Mouse (Mus musculus) kidney, postnatal 4 days (tissue): Measurements from ENCODE around the gene Ndufb6.
"Not testable (repeated sequence)": the region's sequence is repeated elsewhere in the genome, so short reads cannot be mapped to it uniquely, and the experiment has no call there.

ENCODE experiments used
- DNase-seq, 2 experiments: peaks; one replicate each; pipeline ENCODE4 v3.0.0; 2021; ENCODE audit warnings: mixed read lengths in 2 of 2

Gene Ndufb6

DNA sequence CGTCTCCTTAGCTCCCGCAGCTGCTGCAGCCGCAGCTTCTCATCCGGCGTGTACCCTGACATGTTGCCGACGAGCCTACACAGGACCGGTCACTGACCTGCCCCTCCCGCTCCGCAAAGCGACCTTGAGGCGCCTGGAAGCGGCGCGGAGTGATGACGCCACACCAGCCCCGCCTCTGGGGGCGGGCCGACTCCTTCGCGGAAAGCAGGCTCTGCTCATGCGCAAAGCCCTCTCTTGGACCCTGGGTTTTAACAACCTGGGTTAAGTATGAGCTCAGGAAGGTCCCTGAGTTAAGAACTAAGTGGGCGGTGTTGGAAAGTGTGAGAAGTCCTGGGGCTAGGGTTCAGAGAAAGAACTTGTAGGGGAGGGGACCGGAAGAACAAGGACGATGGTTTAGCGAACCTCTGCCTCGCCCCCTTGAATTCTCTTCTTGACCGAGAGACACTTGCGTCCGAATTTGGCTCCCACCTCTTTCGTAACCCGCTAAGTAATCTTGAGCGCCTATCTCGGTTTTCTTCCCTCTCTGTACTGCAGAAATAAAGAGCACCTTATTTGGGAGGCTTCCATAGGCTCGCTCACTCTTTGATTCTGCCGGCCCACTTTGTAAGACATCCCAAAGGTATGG, at the start of gene Ndufb6:
Gene Ndufb6 (minus strand): TSS at position 146 of the 625 bp plus-strand sequence.
- DNase-seq, result peak; percentile 98

DNA sequence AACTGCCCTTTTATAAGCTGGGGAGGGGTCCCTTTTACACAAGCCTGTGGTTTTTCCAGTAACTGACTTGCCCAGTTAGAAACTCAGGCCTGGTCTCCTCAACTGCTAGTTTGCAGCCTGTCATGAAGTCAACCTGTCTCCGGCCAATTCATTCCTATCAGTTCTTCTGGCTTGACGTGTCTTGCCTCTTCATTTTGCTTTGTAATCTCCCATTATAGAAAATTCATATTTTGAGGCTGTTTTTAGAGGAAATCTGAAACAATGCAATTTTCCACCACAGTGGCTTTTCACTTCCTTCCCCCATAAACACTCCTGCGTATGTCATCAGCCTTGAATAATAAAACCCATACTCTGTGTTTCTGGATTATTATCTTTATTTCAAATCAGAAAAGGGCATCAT, 47.9 kb upstream of the Ndufb6 start:
- DNase-seq, result no peak

- no peak for DNase-seq
Measured at GRCm38 (mm10) chr4:40324620-40325019, 45.4 kb upstream of the Ndufb6 start.

GRCm38 (mm10) chr4:40317404-40317803, 38.2 kb upstream of the Ndufb6 start:
- no peak for DNase-seq

DNA sequence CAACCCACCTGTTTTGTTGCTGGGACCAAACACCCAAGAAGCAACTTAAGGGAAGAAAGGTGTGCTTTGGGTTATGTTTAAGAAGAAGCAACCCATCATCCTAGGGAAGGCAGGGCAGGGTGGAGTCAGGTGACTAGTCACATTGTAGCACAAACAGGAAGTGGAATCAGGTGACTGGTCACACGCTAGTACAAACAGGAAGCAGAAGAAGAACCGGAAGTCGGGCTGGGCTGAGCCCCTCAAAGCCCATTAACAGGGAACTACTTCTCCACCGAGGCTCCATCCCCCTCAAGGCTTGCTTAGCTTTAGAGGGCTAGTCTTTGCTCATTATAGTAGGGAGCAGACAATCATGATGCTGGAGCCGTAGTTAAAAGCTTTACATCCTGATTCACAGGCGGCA, 33.8 kb upstream of the Ndufb6 start:
- DNase-seq, result no peak

- no peak for DNase-seq
Measured at GRCm38 (mm10) chr4:40312213-40312612, 33.0 kb upstream of the Ndufb6 start.

- DNase-seq, result no peak
Measured at GRCm38 (mm10) chr4:40310796-40311383, 31.7 kb upstream of the Ndufb6 start.

DNA sequence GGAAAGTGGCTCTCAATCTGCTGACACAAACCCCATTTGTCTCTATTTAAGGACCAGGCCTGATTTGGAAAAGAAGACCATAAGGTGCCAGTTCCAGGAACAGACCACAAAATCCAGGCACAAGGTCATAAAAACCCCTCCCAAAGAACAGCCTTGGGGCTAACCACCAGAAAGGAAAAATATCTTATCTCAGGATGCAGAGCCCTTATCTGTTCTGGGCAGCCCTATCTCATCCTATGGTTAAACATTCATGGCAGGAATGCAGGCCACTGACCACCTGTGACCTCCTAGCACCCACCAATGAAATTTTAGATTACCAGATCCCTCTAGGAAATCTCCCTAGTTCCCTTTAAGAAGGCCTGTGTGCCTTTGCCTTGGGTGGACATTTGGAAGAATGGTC, 30.5 kb upstream of the Ndufb6 start:
- DNase-seq, result no peak

GRCm38 (mm10) chr4:40302445-40303125, 23.4 kb upstream of the Ndufb6 start:
- no peak for DNase-seq

DNA sequence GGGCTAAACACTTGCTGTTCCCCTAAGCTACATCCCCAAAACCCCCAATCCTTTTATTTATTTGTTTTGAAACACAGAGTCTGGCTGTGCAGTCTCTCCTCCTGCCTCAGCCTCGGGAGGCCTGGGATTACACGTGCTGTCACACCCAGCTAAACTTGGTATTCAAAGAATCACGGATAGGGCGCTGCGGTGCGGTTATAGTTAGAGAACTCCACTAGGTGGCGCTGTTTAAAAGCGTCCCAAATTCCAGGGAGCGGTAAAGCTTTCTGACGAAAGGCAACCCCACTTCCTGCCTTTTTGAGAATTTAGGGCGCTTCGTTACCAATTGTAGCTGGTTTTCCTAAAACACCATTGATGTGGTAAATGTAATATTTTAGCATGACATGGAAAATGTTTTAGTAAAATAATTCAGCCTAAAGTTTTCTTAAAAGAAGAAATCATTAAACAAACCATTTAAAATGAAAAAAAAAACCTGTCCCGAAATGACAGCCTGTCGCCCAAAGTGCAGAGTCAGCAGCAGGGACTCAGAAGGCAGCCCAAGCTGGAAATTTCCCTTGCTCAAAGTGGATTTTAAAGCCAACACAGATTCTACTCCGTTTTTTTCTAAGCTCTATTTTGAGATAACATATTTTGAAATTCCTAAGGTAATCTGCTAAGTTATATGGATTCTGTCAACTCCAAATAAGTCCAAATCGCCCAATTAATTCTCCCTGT, 22.0 kb upstream of the Ndufb6 start:
- peak; percentile 75 to 80 for DNase-seq

DNA sequence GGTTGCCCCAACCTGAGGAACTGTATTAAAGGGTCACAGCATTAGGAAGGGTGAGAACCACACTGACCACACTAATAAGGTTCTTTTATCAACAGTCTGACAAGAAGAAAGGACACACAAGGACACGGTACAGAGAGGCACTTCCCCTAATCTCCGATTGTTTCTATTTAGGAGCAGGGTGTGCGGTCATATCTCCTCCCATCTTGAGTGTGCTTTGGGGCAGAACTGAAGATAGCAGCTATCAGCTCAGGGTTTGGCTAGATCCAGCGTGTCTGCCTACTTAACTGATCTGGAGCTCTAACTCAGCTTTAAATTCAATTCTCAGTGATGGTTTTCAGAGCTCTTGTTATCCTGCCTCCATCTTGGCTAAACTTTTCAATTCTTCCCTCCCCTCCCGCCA, 19.9 kb upstream of the Ndufb6 start:
- no peak for DNase-seq

DNA sequence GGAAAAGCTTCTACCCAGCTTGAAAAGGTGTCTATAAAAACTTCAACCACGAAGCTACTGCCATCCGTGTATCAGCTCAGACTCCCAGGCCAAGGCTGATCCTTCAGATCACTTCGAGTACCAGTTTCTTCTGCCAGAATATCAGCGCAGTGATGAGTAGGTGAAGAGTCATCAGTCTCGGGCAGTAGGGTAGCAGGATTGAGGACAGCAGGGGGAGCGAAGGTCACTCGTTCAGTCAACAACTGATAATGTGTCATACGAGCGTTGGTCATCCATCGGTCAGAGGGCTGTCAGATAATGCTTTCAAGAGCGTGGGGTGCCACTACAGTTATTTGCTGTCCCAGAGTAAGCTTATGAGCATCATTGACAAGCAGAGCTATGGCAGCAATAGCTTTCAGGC, 12.3 kb upstream of the Ndufb6 start:
- not testable (repeated sequence) for DNase-seq

- no peak for DNase-seq
Measured at GRCm38 (mm10) chr4:40289046-40289445, 9.8 kb upstream of the Ndufb6 start.

- DNase-seq, result no peak
Measured at GRCm38 (mm10) chr4:40287415-40287814, 8.2 kb upstream of the Ndufb6 start.

- DNase-seq, result peak; percentile 78 to 80
Measured at GRCm38 (mm10) chr4:40285582-40285981, 6.4 kb upstream of the Ndufb6 start.

GRCm38 (mm10) chr4:40278880-40279275, 343 bp downstream of the Ndufb6 start:
- DNase-seq, result no peak

DNA sequence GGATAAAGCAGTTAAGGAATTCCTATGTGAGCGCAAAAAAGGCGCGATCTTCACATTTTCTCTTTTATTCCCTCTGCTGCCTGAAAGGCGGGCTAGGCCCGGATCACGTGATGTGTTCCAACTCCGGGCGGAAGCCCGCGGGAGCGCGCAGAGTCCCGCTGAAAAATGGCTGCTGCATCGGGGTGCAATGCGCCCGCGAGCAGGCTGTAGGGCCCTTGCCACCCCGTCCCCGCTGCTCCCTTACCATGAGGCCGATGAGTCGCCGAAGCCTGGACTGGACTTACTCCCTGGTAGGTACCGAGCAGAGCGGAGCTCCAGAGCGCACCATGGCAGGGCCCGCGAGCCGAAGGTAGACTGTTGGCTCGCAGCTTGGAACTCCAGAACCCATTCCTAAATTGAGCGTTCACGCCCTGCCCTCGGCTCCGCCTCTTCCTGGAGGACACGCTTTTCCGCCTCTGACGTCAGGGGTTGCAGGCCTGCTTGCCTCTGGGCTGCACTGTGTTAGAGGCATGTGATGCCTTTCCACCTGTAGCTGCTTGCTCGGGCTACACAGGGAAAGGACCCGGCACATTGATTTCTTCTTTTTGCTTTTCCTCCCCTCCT, 9.7 kb downstream of the Ndufb6 start, which contains the start of the genes Smim27 and Topors:
Gene Smim27 (plus strand): TSS at position 150 of the 603 bp plus-strand sequence.
Gene Topors (minus strand): TSS at position 421 of the 603 bp plus-strand sequence.
- peak; percentile 95 to 97 for DNase-seq

DNA sequence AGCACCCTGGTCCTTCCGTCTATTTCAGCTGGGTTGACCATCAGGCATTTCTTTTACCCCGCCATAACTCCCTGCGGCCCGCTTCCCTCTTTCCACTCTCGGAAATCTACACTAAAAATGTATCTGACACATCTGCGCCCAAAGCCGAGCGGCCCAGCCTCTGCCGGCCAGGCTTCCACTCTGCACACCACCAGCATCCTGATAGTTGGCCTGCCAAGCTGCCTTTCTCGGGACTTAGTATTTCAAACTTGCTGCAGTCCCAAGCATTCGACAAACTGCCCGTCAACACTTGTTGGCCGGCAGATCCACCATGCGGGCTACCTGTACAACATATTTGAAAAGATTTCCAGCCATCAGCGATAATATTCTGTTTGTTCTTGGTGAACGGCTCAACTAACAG, 10.4 kb downstream of the Ndufb6 start:
- DNase-seq, result no peak

DNA sequence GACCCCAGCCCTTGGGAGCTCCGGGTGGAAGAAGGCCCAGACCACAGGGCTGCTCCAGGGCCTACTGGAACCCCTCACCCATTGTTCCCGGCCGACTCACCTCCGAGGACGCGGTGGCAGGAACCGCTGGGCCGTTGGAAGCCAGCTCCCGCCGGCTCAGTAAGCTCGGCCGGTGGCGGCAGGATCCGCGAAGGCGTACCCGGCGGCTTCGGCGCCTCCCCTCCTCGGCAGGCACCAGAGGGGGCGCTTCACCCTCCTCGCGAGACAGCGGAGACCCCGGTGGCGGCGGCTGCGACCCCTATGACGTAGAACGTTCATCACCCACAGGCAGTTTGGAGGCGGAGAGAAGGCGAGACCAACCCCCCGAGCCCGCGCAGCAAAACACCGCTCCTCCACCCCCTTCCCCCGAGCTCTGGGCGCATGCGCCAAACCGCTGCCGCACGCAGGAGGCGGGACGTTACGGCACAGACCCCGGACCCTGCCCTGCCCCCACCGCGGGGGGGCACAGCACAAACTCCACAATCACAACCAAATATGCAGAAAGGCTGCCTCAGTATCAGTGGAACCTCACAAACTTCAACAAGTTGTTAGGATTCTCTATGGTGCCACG, 10.9 kb downstream of the Ndufb6 start:
- peak; percentile 95 to 96 for DNase-seq

DNA sequence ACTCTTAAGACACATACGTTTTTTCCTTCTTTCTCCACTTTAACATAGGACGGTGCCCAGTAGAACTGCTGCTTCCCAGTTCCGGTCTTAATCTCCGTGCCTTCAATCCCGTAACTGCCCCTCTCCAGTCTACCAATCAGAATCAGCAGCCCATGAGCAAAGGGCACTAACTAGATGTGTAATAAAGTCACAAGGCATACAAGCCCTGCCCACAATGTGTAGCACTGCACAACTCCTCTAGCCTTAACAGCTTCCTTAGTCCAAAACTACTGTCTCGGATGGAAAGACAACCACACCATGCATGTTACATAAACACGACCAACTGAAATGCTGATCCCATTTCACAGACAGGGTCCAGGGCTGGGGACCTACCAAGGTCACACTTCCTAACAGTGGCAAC, 11.5 kb downstream of the Ndufb6 start:
- DNase-seq, result peak in 1 of 2 experiments; percentile 6

DNA sequence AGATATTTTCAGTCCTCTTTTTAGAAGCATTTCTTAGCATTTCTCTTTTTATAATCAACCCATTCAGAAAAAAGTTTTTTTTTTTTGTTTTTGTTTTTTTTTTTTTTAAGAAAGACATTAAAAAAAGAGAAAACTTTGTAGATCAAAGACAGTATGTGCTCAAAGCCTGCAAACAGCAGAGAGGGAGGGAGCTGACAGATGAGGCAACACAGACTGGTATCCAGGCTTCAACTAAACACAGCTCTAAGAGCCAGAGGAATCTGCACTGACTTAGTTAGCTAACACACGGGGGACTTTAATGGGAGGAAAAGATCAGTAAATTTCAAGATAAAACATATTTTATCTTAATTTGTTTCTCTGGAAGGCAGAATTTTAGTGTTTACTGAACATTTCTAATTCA, 14.9 kb downstream of the Ndufb6 start:
- DNase-seq, result no peak

- DNase-seq, result no peak
Measured at GRCm38 (mm10) chr4:40254385-40255103, 24.7 kb downstream of the Ndufb6 start.
